Mouse (Mus musculus): ENCODE results near the gene Mtnr1a.
"Not testable (repeated sequence)": the region's sequence is repeated elsewhere in the genome, so short reads cannot be mapped to it uniquely, and the experiment has no call there.

The Mtnr1a gene

GRCm38 (mm10) chr8:45068759-45069386 is at the start of gene Mtnr1a:
Gene Mtnr1a, plus strand, starts transcription at chr8:45069137.
- DNase-seq = peak; percentile 98

- DNase-seq = no peak
Observed at GRCm38 (mm10) chr8:45019241-45019640, 49.7 kb upstream of the Mtnr1a start.

GRCm38 (mm10) chr8:45021171-45021570 is 47.8 kb upstream of the Mtnr1a start:
- no peak for DNase-seq

- peak; percentile 49 for DNase-seq
Observed at GRCm38 (mm10) chr8:45021911-45022665, 46.8 kb upstream of the Mtnr1a start.

- DNase-seq = no peak
Observed at GRCm38 (mm10) chr8:45028081-45028497, 40.8 kb upstream of the Mtnr1a start.

- DNase-seq = no peak
Observed at GRCm38 (mm10) chr8:45038350-45038749, 30.6 kb upstream of the Mtnr1a start.

- no peak for DNase-seq
Observed at GRCm38 (mm10) chr8:45044160-45044559, 24.8 kb upstream of the Mtnr1a start.

GRCm38 (mm10) chr8:45050451-45050850 is 18.5 kb upstream of the Mtnr1a start:
- DNase-seq = no peak

GRCm38 (mm10) chr8:45051236-45051635 is 17.7 kb upstream of the Mtnr1a start:
- no peak for DNase-seq

- no peak for DNase-seq
Observed at GRCm38 (mm10) chr8:45052205-45052604, 16.7 kb upstream of the Mtnr1a start.

GRCm38 (mm10) chr8:45052618-45053017 is 16.3 kb upstream of the Mtnr1a start:
- no peak for DNase-seq

GRCm38 (mm10) chr8:45055500-45055899 is 13.4 kb upstream of the Mtnr1a start:
- DNase-seq = no peak

GRCm38 (mm10) chr8:45056810-45057209 is 12.1 kb upstream of the Mtnr1a start:
- peak; percentile 21 for DNase-seq

GRCm38 (mm10) chr8:45060083-45060482 is 8.9 kb upstream of the Mtnr1a start:
- no peak for DNase-seq

- no peak for DNase-seq
Observed at GRCm38 (mm10) chr8:45062311-45062710, 6.6 kb upstream of the Mtnr1a start.

GRCm38 (mm10) chr8:45062982-45063924 is 5.7 kb upstream of the Mtnr1a start:
- DNase-seq = no peak

- no peak for DNase-seq
Observed at GRCm38 (mm10) chr8:45064197-45064869, 4.6 kb upstream of the Mtnr1a start.

GRCm38 (mm10) chr8:45065391-45065790 is 3.5 kb upstream of the Mtnr1a start:
- not testable (repeated sequence) for DNase-seq

GRCm38 (mm10) chr8:45070949-45071348 is 2.0 kb downstream of the Mtnr1a start:
- no peak for DNase-seq

GRCm38 (mm10) chr8:45080850-45081249 is 11.9 kb downstream of the Mtnr1a start:
- DNase-seq = no peak

- DNase-seq = no peak
Observed at GRCm38 (mm10) chr8:45093599-45093998, 24.7 kb downstream of the Mtnr1a start.

GRCm38 (mm10) chr8:45109371-45110063 is 40.6 kb downstream of the Mtnr1a start:
- DNase-seq = no peak

All from right cerebral cortex, postnatal 4 days (tissue).